Mouse (Mus musculus) layer of hippocampus, adult 9-11 months (tissue): Measurements from ENCODE around the gene B4gat1.

Source experiments
- DNase-seq: peaks from one replicate; pipeline ENCODE4 v3.0.0; 2022

Gene B4gat1

DNA sequence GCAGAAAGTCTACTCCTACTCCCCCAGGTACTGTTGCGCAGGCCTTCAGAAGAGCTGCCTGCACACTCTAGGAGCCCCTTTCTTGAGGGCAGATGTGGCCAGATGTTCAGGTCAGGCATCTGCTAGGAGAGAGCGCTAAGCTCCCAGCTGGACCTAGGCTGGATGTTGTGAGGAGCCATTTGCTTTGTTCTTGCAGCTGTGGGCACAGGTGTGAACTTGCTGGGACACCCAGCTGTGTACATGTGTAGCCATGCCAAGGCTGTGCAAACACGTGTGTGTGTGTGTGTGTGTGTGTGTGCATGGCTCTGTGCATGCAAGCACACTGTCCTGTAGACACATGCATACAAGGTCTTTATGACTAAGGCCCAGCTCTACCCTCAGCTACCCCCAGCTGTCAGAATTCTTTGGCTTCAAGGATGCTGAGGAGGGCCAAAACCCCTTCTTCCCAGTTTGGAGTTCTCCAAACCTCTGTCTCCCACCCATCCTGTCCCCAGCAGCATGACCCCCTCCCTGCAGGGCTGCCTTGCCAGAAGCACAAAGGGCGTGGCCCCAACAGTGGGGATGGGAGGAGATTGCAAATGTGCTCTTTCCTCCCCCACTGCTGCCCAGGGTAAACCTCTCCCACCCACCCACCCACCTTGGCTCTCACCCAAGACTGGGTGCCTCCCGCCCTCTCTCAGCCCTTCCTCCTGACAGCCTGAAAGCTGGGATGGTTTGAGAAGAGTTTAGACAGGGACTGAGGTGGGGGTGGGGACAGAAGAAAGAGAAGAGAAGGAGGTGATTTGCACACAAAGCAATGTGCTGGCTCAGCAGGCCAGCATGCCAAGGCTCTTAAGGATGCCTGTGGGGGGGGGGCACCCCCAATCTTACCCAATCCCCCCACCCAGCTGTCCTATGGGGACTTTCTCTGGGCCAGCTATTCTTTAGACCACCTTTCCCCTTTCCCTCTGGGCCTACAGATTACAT is 22.0 kb downstream of the B4gat1 start:
- DNase-seq, result no peak

DNA sequence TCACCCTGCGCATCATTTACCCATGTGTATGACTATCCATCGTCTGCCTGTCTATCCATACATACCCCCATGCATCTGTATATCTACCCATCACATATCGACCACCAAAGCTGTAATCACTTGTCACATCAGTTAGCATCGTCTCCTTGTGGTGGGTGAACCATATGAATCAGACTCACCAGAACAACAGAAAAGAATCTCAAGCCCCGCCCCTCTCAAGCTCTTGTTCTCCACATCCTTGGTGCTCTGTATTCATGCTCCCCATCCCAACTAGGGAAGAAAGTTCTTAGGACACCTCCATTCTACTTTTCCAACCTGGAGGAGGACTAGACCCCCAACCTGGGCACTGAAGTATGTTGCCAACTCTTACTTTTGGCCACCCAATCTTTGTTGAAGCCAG is 23.4 kb downstream of the B4gat1 start:
- no peak for DNase-seq

- DNase-seq, result no peak
These were observed 23.8 kb downstream of the B4gat1 start for GRCm38 (mm10) chr19:5062446-5062845.

- no peak for DNase-seq
These were observed 26.5 kb downstream of the B4gat1 start for GRCm38 (mm10) chr19:5065104-5065503.

GRCm38 (mm10) chr19:5067040-5067799 is 28.6 kb downstream of the B4gat1 start:
- no peak for DNase-seq

GRCm38 (mm10) chr19:5067867-5068569 is 29.4 kb downstream of the B4gat1 start, which contains the start of gene Cd248:
Cd248 (plus strand) TSS chr19:5068078.
- DNase-seq, result no peak

GRCm38 (mm10) chr19:5068570-5069234 is 30.1 kb downstream of the B4gat1 start:
- DNase-seq, result no peak

DNA sequence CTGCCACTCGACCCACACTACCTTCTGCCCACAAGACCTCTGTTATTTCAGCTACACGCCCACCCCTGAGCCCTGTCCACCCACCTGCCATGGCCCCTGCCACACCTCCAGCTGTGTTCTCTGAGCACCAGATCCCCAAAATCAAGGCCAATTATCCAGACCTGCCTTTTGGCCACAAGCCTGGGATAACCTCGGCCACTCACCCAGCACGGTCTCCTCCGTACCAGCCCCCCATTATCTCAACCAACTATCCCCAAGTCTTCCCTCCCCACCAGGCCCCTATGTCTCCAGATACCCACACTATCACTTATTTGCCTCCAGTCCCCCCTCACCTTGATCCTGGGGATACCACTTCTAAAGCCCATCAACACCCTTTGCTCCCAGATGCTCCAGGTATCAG is 30.9 kb downstream of the B4gat1 start:
- DNase-seq, result no peak

DNA sequence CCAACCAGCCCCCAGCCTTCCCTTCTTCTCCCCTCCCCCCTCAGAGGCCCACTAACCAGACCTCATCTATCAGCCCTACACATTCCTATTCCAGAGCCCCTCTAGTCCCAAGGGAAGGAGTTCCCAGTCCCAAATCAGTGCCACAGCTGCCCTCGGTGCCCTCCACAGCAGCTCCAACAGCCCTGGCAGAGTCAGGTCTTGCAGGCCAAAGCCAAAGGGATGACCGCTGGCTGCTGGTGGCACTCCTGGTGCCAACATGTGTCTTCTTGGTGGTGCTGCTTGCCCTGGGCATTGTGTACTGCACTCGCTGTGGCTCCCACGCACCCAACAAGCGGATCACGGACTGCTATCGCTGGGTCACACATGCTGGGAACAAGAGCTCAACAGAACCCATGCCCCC is 31.4 kb downstream of the B4gat1 start:
- no peak for DNase-seq

GRCm38 (mm10) chr19:5071077-5071476 is 32.5 kb downstream of the B4gat1 start:
- no peak for DNase-seq

- no peak for DNase-seq
These were observed 33.1 kb downstream of the B4gat1 start for GRCm38 (mm10) chr19:5071545-5072369.

GRCm38 (mm10) chr19:5072389-5073019 is 33.9 kb downstream of the B4gat1 start:
- DNase-seq, result no peak

DNA sequence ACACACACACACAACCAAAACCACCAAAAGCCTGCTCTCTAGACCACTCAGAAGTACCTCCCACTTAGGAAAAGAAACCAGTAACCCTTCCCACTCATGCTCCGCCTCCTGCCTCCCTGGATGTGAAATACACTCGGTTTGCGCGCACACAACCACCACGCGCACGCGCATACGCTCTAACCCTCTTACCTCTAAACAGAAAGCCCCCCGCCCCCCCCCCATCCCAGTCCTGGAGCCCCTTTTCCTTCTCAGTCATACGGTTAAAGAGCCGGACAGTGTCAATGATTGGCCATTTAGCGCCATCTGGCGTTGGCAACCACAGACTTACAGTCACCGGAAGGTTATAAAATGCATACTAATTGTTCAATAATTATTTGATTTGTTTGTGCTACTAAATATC is 34.4 kb downstream of the B4gat1 start:
- DNase-seq, result no peak

GRCm38 (mm10) chr19:5073518-5073917 is 34.9 kb downstream of the B4gat1 start:
- no peak for DNase-seq

GRCm38 (mm10) chr19:5079279-5079678 is 40.7 kb downstream of the B4gat1 start:
- DNase-seq, result no peak

DNA sequence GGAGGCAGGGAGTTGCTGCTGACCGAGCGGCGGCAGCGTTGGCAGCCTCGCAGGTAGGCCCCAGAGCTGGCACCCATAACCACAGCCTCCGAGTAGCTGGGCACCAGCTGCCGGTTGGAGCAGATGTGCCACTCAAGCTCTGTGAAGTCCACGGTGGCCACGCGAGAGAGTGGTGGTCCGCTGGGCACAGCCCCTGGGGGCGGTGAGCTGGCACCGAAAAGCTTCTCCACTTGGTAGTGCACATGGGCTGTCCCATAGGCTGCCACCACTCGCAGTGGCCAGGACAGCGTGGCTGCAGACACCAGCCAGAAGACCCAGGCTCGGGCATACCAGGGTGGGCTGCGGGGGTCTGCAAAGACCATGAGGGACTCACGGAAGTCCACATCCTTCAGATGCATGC is 43.4 kb downstream of the B4gat1 start:
- DNase-seq, result no peak

- DNase-seq, result no peak
These were observed 44.0 kb downstream of the B4gat1 start for GRCm38 (mm10) chr19:5082596-5082995.

DNA sequence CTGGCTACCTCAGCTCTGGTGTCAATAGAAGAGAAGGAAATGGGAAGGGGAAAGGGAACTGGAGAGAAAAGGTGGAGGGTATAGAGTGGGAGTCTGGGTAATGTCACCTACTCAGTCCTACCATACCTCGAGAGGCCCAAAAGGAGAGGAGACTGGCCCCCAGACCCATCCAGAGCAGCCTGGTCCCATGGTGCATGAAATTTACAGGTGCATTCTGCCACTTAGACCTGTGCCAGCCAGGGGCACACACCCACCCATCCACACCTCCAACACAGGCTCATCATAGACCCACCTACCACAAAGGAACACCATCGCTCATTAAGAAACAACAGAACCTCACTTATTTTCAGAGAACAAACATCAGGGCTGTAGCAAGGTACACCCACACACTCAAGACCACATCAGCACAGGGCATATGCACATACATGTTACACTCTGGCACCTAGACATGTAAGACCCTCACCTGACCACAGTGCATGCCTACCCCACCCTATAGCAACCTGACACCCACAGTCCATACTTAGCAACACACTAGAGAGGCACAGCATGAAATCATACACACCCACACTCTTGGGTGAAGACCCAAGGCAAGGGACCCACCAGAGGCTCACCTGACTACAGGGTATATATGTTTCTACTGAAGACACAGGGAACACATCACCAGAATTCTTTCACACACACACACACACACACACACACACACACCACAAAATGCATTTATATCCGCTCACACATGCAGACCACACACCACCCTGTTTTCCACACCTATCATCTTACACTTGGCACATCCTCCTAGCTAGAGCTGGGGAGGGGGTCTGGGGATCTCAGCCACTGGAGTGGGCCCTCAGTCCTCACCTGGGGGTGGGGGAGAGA is 45.6 kb downstream of the B4gat1 start:
- DNase-seq, result no peak

GRCm38 (mm10) chr19:5084834-5085144 is 46.2 kb downstream of the B4gat1 start:
- DNase-seq, result no peak

DNA sequence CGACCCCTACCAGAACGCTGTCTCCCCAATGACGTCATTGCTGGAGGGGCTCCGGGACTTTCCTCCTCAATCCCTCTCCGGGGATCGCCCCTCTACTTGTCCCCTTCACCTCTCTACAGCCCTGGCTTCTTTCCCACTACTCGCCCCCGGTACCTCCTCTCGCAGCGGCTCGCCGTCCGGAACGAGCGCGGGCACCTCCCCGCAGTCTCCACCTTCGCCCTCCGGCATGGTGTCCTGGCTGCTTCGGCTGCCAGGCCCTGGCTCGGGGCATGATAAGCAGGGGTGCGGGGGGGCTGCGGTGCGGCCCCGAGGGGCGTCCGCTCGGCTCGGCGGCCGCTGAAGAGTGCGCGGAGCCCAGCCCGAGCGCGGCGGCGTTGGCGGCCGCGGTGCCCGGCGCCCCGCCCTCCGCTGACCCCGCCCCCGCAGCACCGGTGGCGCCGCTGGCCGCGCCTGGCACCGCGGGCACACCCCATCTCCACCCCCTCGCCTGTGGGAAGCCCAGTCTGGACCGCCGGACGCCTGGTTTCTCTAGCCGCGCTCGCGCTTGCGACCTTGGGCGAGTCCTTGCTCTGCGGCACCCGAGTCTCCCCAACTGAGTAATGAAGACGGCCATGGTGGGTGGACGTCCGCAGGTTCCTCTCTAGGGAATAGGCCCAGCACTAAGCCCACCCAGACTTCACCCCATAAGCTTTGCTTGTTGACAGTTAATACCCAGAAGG is 46.7 kb downstream of the B4gat1 start, which contains the start of gene Tmem151a:
Gene Tmem151a (minus strand): TSS at position 387 of the 719 bp plus-strand sequence.
- no peak for DNase-seq
